Mouse (Mus musculus) ES-E14 (cell line): Measurements from ENCODE around the gene Vdac1. TPM values are rescaled to one million over a fixed set of nuclear protein-coding genes. Genes with fewer than 3 reads are reported as not detected.

ENCODE experiments used
- DNase-seq: peaks from one replicate; pipeline ENCODE4 v3.0.0-alpha.2; 2013; ENCODE audit warnings: low read depth, low spot score
- H3K27ac ChIP-seq: 2 replicates; pipeline ENCODE4 v1.5.1; 2012; ENCODE audit warnings: low read depth, mild to moderate bottlenecking, low read length, moderate library complexity, mixed read lengths; ENCODE audit not compliant: poor library complexity, insufficient read depth, severe bottlenecking
- H3K36me3 ChIP-seq: 2 replicates; pipeline ENCODE4 v1.6.1; 2012; ENCODE audit warnings: mild to moderate bottlenecking, low read length, moderate library complexity, mixed read lengths; ENCODE audit not compliant: control insufficient read depth, poor library complexity, insufficient read depth, severe bottlenecking
- H3K4me1 ChIP-seq, 2 experiments: fragments of 150-350 bp in 1 of 2; sonication (generic) in 1 of 2; 2 replicates each; pipeline ENCODE4 v1.6.1; 2012; ENCODE audit warnings: low read length in 2 of 2, mild to moderate bottlenecking in 1 of 2, mixed read lengths in 1 of 2; ENCODE audit not compliant: control insufficient read depth in 2 of 2, insufficient read depth in 2 of 2, poor library complexity in 1 of 2
- H3K4me3 ChIP-seq, 2 experiments: fragments of 150-350 bp in 1 of 2; sonication (generic) in 1 of 2; 2 replicates each; pipeline ENCODE4 v1.5.1; 2012; ENCODE audit warnings: low read length in 2 of 2, low read depth in 1 of 2, mild to moderate bottlenecking in 1 of 2, mixed read lengths in 1 of 2; ENCODE audit not compliant: insufficient read depth in 1 of 2, poor library complexity in 1 of 2, severe bottlenecking in 1 of 2
- H3K9ac ChIP-seq: 2 replicates; pipeline ENCODE4 v1.6.1; 2012; ENCODE audit warnings: low read depth, mild to moderate bottlenecking, low read length, mixed read lengths; ENCODE audit not compliant: poor library complexity, insufficient read depth, severe bottlenecking
- H3K9me3 ChIP-seq: fragments of 150-350 bp; sonication (generic); 2 replicates; pipeline ENCODE4 v1.6.1; 2012; ENCODE audit warnings: low read depth, mild to moderate bottlenecking, low read length; ENCODE audit not compliant: control insufficient read depth, insufficient read depth
- CHD2 ChIP-seq: IDR thresholded peaks from 2 replicates; pipeline ENCODE4 v1.6.1; 2014; ENCODE audit warnings: mild to moderate bottlenecking, low read depth, low read length, inconsistent platforms
- HCFC1 ChIP-seq: IDR thresholded peaks from 2 replicates; pipeline ENCODE4 v1.6.1; 2012; ENCODE audit warnings: low read length, inconsistent platforms, borderline replicate concordance; ENCODE audit not compliant: insufficient read depth
- MAFK ChIP-seq: IDR thresholded peaks from 2 replicates; pipeline ENCODE4 v1.6.1; 2014; ENCODE audit warnings: mild to moderate bottlenecking, low read depth, low read length, inconsistent platforms; ENCODE audit not compliant: insufficient read depth
- ZC3H11A ChIP-seq: IDR thresholded peaks from 2 replicates; pipeline ENCODE4 v1.6.1; 2012; ENCODE audit warnings: low read depth, mild to moderate bottlenecking, inconsistent platforms, low read length, borderline replicate concordance
- ZNF384 ChIP-seq: IDR thresholded peaks from 2 replicates; pipeline ENCODE4 v1.6.1; 2012; ENCODE audit warnings: low read depth, low read length, inconsistent platforms
- in situ Hi-C, 2 experiments: fragments of 600-800 bp; cut with MboI; formaldehyde crosslinking; loops; one replicate each; pipeline ENCODE4 v1.15.1; 2025; ENCODE audit warnings: low sequenced_read_pairs in 2 of 2, inconsistent platforms in 1 of 2; ENCODE audit not compliant: unreplicated experiment in 2 of 2
- total RNA-seq: library from RNA; depleted of rRNA; stranded (reverse); fragments of 300-350 nt; gene quantifications from 2 replicates; pipeline ENCODE4 v1.2.3, GENCODE M21; 2012; rRNA removed

Gene Vdac1
- total RNA-seq: 238 and 268 TPM in 2 replicates

- no peak for DNase-seq
- H3K9me3 ChIP-seq: peaks cover 1% of the 10 kb centered on the region; the same call in 1 of the 2 replicates
- H3K27ac ChIP-seq: peak within 1 kb of the TSS; percentile 98
- TF ChIP-seq MAFK (no peak), CHD2 (peak; percentile 45)
- H3K4me3 ChIP-seq: peak within 1 kb of the TSS; percentile 69 to 90
- H3K4me1 ChIP-seq: peaks cover 7 to 16% of the 10 kb centered on the region in 2 experiments; a peak in 2 of 4 replicates
- H3K36me3 ChIP-seq: no peaks in the 10 kb centered on the region
- in situ Hi-C loops: no loop called here
- peak within 1 kb of the TSS; percentile 94 for H3K9ac ChIP-seq
Observed at GRCm38 (mm10) chr11:52360471-52361277, at the start of gene Vdac1. TSS of gene Vdac1 (plus strand) at chr11:52360860.

GRCm38 (mm10) chr11:52314102-52314793 lies 46.4 kb upstream of the Vdac1 start:
- in situ Hi-C loops: no loop called here
- Histone ChIP-seq H3K36me3 (no peaks in the 10 kb centered on the region), H3K4me1 (peaks cover 0 to 10% of the 10 kb centered on the region in 2 experiments; a peak in 1 of 4 replicates), H3K9ac (peak overlapping the region; percentile 62; the same call in 1 of the 2 replicates), H3K9me3 (no peaks in the 10 kb centered on the region), H3K27ac (no peak overlapping the region), H3K4me3 (peak overlapping the region; percentile 37 to 48; a peak in 3 of 4 replicates)
- TF ChIP-seq CHD2 (no peak), HCFC1 (no peak), MAFK (peak; percentile 97)
- peak; percentile 52 for DNase-seq

GRCm38 (mm10) chr11:52318445-52318844 lies 42.2 kb upstream of the Vdac1 start:
- no peaks in the 10 kb centered on the region for H3K36me3 ChIP-seq
- H3K4me1 ChIP-seq: peaks cover 0 to 9% of the 10 kb centered on the region in 2 experiments; a peak in 1 of 4 replicates
- TF ChIP-seq CHD2 (no peak), HCFC1 (no peak), ZNF384 (no peak), ZC3H11A (no peak), MAFK (no peak)
- no peak for DNase-seq
- H3K4me3 ChIP-seq: no peak overlapping the region
- H3K9me3 ChIP-seq: no peaks in the 10 kb centered on the region
- in situ Hi-C loops: no loop called here
- no peak overlapping the region for H3K27ac ChIP-seq
- no peak overlapping the region for H3K9ac ChIP-seq

GRCm38 (mm10) chr11:52319664-52320063 lies 41.0 kb upstream of the Vdac1 start:
- DNase-seq: no peak
- H3K9me3 ChIP-seq: no peaks in the 10 kb centered on the region
- H3K27ac ChIP-seq: no peak overlapping the region
- no peak overlapping the region for H3K4me3 ChIP-seq
- in situ Hi-C loops: no loop called here
- H3K9ac ChIP-seq: no peak overlapping the region
- H3K36me3 ChIP-seq: no peaks in the 10 kb centered on the region
- H3K4me1 ChIP-seq: peaks cover 0 to 11% of the 10 kb centered on the region in 2 experiments; a peak in 3 of 4 replicates
- TF ChIP-seq ZC3H11A (no peak), ZNF384 (no peak), HCFC1 (no peak), MAFK (no peak), CHD2 (no peak)
